Mouse (Mus musculus) spleen, embryonic (tissue): Measurements from ENCODE around the gene Rrm1.
"Not testable (repeated sequence)": the region's sequence is repeated elsewhere in the genome, so short reads cannot be mapped to it uniquely, and the experiment has no call there.

Source experiments
- CTCF ChIA-PET: fragments of 350-600 bp; sonication (Branson Sonifier 250); formaldehyde crosslinking; loops from one replicate; lab custom pipeline; 2022; lab: Charles Lee

The Rrm1 gene

GRCm38 (mm10) chr7:102476601-102477000 lies 35.1 kb downstream of the Rrm1 start:
- CTCF ChIA-PET = no interaction called here

DNA sequence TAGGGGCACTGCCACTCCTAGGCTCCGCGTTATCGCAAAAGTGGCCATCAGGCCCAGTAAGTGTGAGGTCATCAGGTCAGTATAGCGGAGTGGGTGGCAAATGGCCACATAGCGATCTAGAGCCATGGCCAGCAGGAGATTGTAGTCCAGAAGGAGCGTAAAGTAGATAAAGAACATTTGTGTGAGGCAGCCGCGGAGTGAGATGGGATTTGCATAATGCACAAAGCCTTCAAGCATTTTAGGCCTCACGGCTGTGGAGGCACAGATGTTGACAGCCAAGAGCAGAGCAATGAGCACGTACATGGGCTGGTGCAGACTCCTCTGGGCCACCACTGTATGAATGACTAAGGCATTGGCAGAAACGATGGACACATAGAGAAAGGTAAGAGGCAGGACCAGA lies 35.9 kb downstream of the Rrm1 start:
- CTCF ChIA-PET = no interaction called here

DNA sequence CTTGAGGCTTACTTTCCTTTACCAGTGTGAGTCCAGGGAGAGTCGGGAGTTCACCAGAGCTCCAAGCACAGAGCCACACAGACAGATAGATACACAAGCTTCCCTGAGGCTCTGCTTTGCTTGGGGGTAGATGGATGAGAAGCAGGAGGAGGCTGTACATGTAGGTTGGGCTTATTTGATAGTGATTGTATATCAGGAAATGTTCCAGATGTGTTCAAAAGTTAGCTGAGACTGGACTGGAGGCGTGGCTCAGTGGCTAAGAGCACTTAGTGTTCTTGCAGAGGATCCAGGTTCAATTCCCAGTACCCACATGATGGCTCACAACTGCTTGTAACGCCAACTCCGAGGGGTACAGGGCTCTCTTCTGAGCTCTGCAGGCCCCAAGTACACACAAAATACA lies 36.9 kb downstream of the Rrm1 start:
- CTCF ChIA-PET = no interaction called here

DNA sequence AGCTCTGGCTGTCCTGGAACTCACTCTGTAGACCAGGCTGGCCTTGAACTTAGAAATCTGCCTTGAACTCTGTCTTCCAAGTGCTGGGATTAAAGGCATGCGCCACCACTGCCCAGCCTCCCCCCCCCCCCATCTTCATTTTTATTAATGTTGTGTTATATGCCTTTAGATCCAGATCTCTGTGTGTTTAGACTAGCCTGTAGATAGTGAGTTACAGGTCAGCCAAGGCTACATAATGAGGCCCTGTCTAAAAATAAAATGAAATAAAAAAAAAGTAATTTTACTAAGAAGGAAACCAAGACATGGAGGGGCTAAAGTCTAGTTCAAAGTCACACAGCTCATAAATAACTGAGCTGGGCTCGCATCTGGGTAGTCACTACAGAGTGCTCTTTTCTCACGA lies 37.4 kb downstream of the Rrm1 start:
- CTCF ChIA-PET = no interaction called here

- CTCF ChIA-PET = no interaction called here
Observed at GRCm38 (mm10) chr7:102479368-102480078, 38.0 kb downstream of the Rrm1 start.

- CTCF ChIA-PET = no interaction called here
Observed at GRCm38 (mm10) chr7:102480821-102481220, 39.3 kb downstream of the Rrm1 start.

GRCm38 (mm10) chr7:102481579-102481978 lies 40.1 kb downstream of the Rrm1 start, which contains the start of gene Olfr543:
TSS of gene Olfr543 (minus strand) at chr7:102481679.
- CTCF ChIA-PET = no interaction called here

- CTCF ChIA-PET = no interaction called here
Observed at GRCm38 (mm10) chr7:102483665-102484064, 42.2 kb downstream of the Rrm1 start.

DNA sequence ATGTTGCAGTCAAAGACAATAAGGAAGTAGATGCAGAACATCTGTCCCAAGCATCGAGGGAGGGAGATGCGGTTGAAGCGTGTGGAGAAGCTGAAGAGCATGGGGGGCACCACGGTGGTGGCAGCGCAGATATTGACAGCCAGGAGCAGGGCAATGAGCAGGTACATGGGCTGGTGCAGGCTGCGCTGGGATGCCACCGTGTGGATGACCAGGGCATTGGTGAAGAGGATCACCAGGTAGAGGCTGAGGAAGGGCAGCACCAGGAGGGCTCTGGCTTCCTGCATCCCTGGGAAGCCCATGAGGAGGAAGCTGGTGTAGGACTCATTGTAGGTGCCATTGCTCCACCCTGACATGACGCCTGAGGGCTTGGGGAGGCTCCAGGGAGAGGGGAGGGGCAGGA lies 43.3 kb downstream of the Rrm1 start:
- CTCF ChIA-PET = not testable (repeated sequence)

- CTCF ChIA-PET = no interaction called here
Observed at GRCm38 (mm10) chr7:102486105-102486504, 44.6 kb downstream of the Rrm1 start.

DNA sequence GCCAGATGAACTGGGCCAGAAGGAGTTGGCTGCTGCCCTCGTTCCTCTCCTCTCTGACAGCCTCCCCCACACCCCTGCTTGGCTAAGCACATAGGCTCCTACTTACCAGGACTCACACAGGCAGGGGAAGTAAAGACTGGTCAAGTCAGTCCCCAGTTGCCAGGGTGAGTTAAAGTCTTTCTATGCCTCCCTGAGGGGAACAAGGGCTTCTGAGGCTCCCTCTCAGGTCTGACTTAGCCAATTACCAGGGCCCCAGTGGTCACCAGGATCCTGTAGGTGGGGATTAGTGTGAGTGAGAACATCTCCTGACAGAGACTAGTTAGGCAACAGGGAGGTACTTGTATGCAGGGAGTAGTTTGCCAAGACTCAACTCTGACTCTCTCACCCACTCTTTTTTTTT lies 46.7 kb downstream of the Rrm1 start, which contains the start of gene Olfr544:
Olfr544 (minus strand) TSS at position 153 of the 400 bp plus-strand sequence.
- CTCF ChIA-PET = no interaction called here

DNA sequence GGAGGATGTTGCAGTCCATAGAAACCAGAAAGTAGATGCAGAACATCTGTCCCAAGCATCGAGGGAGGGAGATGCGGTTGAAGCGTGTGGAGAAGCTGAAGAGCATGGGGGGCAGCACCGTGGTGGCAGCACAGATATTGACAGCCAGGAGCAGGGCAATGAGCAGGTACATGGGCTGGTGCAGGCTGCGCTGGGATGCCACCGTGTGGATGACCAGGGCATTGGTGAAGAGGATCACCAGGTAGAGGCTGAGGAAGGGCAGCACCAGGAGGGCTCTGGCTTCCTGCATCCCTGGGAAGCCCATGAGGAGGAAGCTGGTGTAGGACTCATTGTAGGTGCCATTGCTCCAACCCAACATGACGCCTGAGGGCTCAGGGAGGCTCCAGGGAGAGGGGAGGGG lies 52.9 kb downstream of the Rrm1 start:
- CTCF ChIA-PET = not testable (repeated sequence)

- CTCF ChIA-PET = no interaction called here
Observed at GRCm38 (mm10) chr7:102499473-102499872, 58.0 kb downstream of the Rrm1 start, which contains the start of gene Olfr545. TSS of gene Olfr545 (minus strand) at chr7:102499573.

GRCm38 (mm10) chr7:102501986-102502385 lies 60.5 kb downstream of the Rrm1 start:
- CTCF ChIA-PET = no interaction called here

DNA sequence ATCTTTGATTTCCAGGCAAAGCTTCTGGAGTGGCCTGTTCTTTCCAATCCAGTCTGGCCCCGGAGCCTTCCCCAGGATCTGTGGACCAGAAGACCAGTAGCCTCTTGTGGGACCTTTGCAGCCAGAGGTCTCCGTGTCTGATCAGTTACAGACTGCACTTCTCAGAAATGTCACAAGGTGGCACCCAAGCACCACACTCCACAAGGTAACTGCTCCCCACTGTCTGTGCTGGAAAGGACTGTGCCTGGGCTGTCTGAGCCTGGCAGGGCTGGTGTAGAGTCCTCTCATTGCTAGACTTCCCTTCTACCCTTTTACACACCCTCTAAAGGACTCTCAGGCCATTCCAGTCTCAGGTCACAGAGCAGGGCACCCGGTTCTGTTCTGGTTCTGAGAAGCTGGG lies 65.4 kb downstream of the Rrm1 start:
- CTCF ChIA-PET = no interaction called here

GRCm38 (mm10) chr7:102508066-102508465 lies 66.6 kb downstream of the Rrm1 start:
- CTCF ChIA-PET = no interaction called here

GRCm38 (mm10) chr7:102508666-102509065 lies 67.2 kb downstream of the Rrm1 start:
- CTCF ChIA-PET = no interaction called here

GRCm38 (mm10) chr7:102509726-102510125 lies 68.2 kb downstream of the Rrm1 start:
- CTCF ChIA-PET = no interaction called here

- CTCF ChIA-PET = interaction anchor here (0.6 to 1.5 kb wide), 2 partner anchors 20 to 122 kb away, joined by 3 read pairs; no protein-coding TSS in a partner anchor
Observed at GRCm38 (mm10) chr7:102511927-102512326, 70.4 kb downstream of the Rrm1 start.

DNA sequence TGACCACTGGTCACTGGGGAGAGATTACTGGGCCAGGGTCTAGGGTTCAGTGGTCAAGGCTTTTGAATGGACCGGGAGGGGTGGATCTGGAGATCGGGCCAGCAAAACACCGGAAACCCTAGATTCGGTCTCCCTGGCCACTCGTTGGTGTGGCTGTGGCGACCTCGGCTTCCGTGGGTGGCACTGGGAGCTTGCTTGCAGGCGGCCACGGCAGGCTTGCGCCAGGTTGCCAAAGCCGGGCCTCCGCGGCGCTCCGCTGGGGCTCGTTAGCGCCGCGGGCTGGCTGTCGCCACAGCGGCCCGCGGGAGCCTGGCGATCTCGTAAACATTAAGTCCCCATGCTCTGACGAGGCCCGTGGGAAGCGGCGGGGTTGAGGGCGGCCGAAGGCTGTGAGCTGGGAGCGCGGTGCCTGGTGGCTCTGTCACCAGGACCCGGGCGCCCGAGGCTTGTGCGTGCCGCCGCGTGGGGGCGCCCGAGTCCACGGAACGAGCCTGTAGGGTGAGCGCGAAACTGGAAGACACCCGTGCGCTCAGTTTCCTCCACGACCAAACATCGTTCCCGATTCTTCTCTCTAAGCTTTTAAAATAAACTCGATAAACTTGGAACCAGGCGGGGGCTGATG lies 71.4 kb downstream of the Rrm1 start:
- CTCF ChIA-PET = interaction anchor here (0.5 to 1.5 kb wide), 5 partner anchors 29 to 180 kb away, joined by 3 to 13 read pairs (median 3); no protein-coding TSS in a partner anchor

- CTCF ChIA-PET = interaction anchor here (0.6 to 0.9 kb wide), 2 partner anchors 9 to 1278 kb away, joined by 3 to 5 read pairs; no protein-coding TSS in a partner anchor
Observed at GRCm38 (mm10) chr7:102514144-102514543, 72.6 kb downstream of the Rrm1 start.

DNA sequence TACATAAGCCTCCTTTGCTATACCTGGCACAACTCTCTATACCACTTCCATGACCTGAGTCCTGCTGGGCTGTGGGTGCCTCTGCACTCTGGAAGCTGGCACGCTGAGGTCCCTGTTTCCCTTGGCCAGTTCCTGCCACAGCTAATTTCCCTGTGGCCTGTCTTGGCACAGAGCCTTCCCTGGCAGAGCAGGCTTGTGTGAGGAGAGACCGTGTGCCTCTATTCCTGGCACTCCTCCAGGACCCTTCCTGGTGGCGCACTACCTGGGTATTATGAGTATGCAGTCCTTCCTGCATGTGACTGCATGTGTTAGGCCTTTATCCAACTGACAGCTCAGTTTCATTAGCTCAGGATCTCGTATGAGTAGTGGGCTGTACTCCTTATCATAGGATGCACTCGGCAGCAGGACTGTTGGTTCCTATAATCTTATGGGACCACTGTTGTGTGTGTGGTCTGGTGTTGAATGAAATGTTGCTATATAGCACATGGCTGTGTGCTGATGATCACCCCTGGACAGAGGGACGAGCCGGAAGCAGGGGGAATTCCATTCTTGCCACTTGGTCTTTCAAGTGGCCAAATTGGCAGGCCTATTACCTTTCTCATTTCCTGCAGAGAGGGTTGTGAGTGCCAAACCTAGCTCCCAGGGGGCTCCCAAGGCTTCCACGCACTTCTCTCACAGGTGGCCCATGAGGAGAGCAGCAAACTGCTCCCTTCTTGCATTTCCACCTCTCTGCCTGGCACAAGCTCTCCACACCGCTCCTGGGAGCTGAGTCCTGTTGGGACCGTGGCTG lies 75.0 kb downstream of the Rrm1 start:
- CTCF ChIA-PET = no interaction called here
